Comparison of ENCODE assay signal across 22 mouse cellular contexts in the genomic region with DNA sequence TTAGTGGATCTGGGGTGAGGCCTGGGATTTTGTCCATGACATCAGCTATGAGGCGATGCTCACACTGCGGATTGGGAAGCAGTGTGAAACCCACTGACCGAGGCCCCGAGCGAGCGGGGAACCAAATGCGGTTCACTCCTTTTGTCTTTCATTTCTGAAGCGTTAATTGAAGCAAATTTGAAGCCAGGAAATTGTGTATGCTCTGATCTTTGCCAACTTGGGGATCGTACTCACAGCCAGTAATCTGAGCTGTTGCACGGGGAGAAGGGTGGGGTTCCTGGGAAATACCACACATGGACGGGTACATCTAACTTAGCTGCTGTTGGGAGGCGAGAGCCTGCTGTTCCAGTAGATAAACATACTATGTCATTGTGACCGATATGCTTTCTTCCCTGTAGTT. TPM values are rescaled to one million over a fixed set of nuclear protein-coding genes. Genes with fewer than 3 reads are reported as not detected.
A peak's percentile ranks its signal among the peaks of the same experiment; 100 is the strongest.
DNase-seq lines count a peak whose midpoint lies in the region; ATAC-seq and TF ChIP-seq lines count a peak whose summit lies in the region.
"Had no signal": no experiment of that assay in that cellular context is flagged by ENCODE, and none has a peak within 500 bp of the region (broad histone marks: within the 10 kb centered on the region; RNA-seq: fewer than 3 reads in every experiment).

No protein-coding gene starts in this region.

- H3K4me1 ChIP-seq in hindbrain, postnatal 0 days (ENCODE audit: insufficient read depth, low read length) = 0 out of 2 replicates have a peak, but pooled peaks cover 9% of the 10 kb centered on the region
- H3K4me1 ChIP-seq in hindbrain, embryonic 11.5 days (replicated peaks; ENCODE audit: control insufficient read depth, insufficient read depth, low read length) = no peaks in the 10 kb centered on the region
- peaks cover 5% of the 10 kb centered on the region; the same call in 1 of the 2 replicates for H3K4me1 ChIP-seq in midbrain, embryonic 14.5 days (ENCODE audit: control insufficient read depth, insufficient read depth, low read length)
- no peaks in the 10 kb centered on the region for H3K4me1 ChIP-seq in midbrain, embryonic 15.5 days
- H3K4me1 ChIP-seq in forebrain, postnatal 0 days (ENCODE audit: insufficient read depth) = peaks cover 8% of the 10 kb centered on the region; the same call in 1 of the 2 replicates

- H3K9ac ChIP-seq in hindbrain, postnatal 0 days (replicated peaks; ENCODE audit: low read length) = no peak overlapping the region
- H3K9ac ChIP-seq in hindbrain, embryonic 11.5 days (ENCODE audit: low read depth, low read length) = no peak overlapping the region
- no peak overlapping the region for H3K9ac ChIP-seq in midbrain, embryonic 14.5 days (replicated peaks; ENCODE audit: low read length)
- no peak overlapping the region for H3K9ac ChIP-seq in midbrain, embryonic 15.5 days
- H3K9ac ChIP-seq in forebrain, postnatal 0 days = no peak overlapping the region

- H3K27me3 ChIP-seq in hindbrain, postnatal 0 days (ENCODE audit: insufficient read depth, low read length) = no peaks in the 10 kb centered on the region
- no peaks in the 10 kb centered on the region for H3K27me3 ChIP-seq in hindbrain, embryonic 11.5 days (ENCODE audit: control insufficient read depth, insufficient read depth, low read length)
- no peaks in the 10 kb centered on the region for H3K27me3 ChIP-seq in midbrain, embryonic 14.5 days (ENCODE audit: control insufficient read depth, insufficient read depth, low read length)
- H3K27me3 ChIP-seq in midbrain, embryonic 15.5 days (replicated peaks) = no peaks in the 10 kb centered on the region
- no peaks in the 10 kb centered on the region for H3K27me3 ChIP-seq in forebrain, postnatal 0 days (ENCODE audit: insufficient read depth, low read length)
- H3K27me3 ChIP-seq: CH12.LX had no signal

- no peak overlapping the region for H3K4me2 ChIP-seq in hindbrain, postnatal 0 days (ENCODE audit: low read depth, low read length)
- no peak overlapping the region for H3K4me2 ChIP-seq in hindbrain, embryonic 11.5 days (replicated peaks; ENCODE audit: low read depth, low read length)
- H3K4me2 ChIP-seq in midbrain, embryonic 14.5 days (ENCODE audit: low read length) = no peak overlapping the region
- no peak overlapping the region for H3K4me2 ChIP-seq in midbrain, embryonic 15.5 days
- H3K4me2 ChIP-seq in forebrain, postnatal 0 days (ENCODE audit: low read depth) = no peak overlapping the region
- H3K4me2 ChIP-seq: heart, embryonic 11.5 days had no signal

- DNase-seq in cerebellum, postnatal 25 days = peak; percentile 20 to 29
- no peak for DNase-seq in cerebellum, adult 11 months
- peak; percentile 68 for DNase-seq in hindbrain, postnatal 0 days (ENCODE audit: low spot score)
- no peak for DNase-seq in hindbrain, embryonic 11.5 days (ENCODE audit: low spot score)
- DNase-seq in midbrain, embryonic 14.5 days = peak; percentile 3
- DNase-seq in forebrain, postnatal 0 days = peak; percentile 47
- DNase-seq: adrenal gland, adult 2 months; B cell, adult 2 months; gastrocnemius, postnatal 10 days; kidney, adult 2 months; lung, postnatal 4 days; right cerebral cortex, postnatal 14 days; spleen, adult 18-20 months had no signal

- no peaks in the 10 kb centered on the region for H3K9me3 ChIP-seq in hindbrain, postnatal 0 days (ENCODE audit: low read length)
- no peaks in the 10 kb centered on the region for H3K9me3 ChIP-seq in hindbrain, embryonic 11.5 days (ENCODE audit: control insufficient read depth, low read length)
- no peaks in the 10 kb centered on the region for H3K9me3 ChIP-seq in midbrain, embryonic 14.5 days (ENCODE audit: control insufficient read depth, low read length)
- H3K9me3 ChIP-seq in midbrain, embryonic 15.5 days = no peaks in the 10 kb centered on the region
- H3K9me3 ChIP-seq in forebrain, postnatal 0 days (ENCODE audit: low read length) = no peaks in the 10 kb centered on the region

- peak overlapping the region; percentile 71; the same call in 1 of the 2 replicates for H3K27ac ChIP-seq in hindbrain, postnatal 0 days
- no peak overlapping the region for H3K27ac ChIP-seq in hindbrain, embryonic 11.5 days (ENCODE audit: low read depth, low read length)
- H3K27ac ChIP-seq in midbrain, embryonic 14.5 days (replicated peaks; ENCODE audit: low read depth, low read length) = no peak overlapping the region
- H3K27ac ChIP-seq in midbrain, embryonic 15.5 days = no peak overlapping the region
- peak overlapping the region; percentile 50; the same call in 1 of the 2 replicates for H3K27ac ChIP-seq in forebrain, postnatal 0 days (ENCODE audit: low read depth, low read length)
- H3K27ac ChIP-seq: kidney, postnatal 0 days had no signal

- 54% methylated on average over 13 of the region's 13 CpGs for WGBS in hindbrain, postnatal 0 days
- 89% methylated on average over 13 of the region's 13 CpGs for WGBS in hindbrain, embryonic 11.5 days
- WGBS in midbrain, embryonic 14.5 days = 83% methylated on average over 13 of the region's 13 CpGs
- 80% methylated on average over 13 of the region's 13 CpGs for whole genome bisulfite sequencing in midbrain, embryonic 15.5 days
- 38% methylated on average over 13 of the region's 13 CpGs for WGBS in forebrain, postnatal 0 days

- ATAC-seq in hindbrain, postnatal 0 days = peak; percentile 48
- no peak for ATAC-seq in hindbrain, embryonic 11.5 days (ENCODE audit: low FRiP score)
- ATAC-seq in midbrain, embryonic 14.5 days (ENCODE audit: low FRiP score, low TSS enrichment) = no peak
- no peak for ATAC-seq in midbrain, embryonic 15.5 days (replicated peaks)
- peak; percentile 43 for ATAC-seq in forebrain, postnatal 0 days

- no peaks in the 10 kb centered on the region for H3K36me3 ChIP-seq in hindbrain, postnatal 0 days (ENCODE audit: insufficient read depth, low read length)
- no peaks in the 10 kb centered on the region for H3K36me3 ChIP-seq in hindbrain, embryonic 11.5 days (ENCODE audit: control insufficient read depth, insufficient read depth, low read length)
- H3K36me3 ChIP-seq in midbrain, embryonic 14.5 days (ENCODE audit: control insufficient read depth, insufficient read depth, low read length) = no peaks in the 10 kb centered on the region
- no peaks in the 10 kb centered on the region for H3K36me3 ChIP-seq in midbrain, embryonic 15.5 days (replicated peaks)
- H3K36me3 ChIP-seq in forebrain, postnatal 0 days (ENCODE audit: insufficient read depth) = no peaks in the 10 kb centered on the region
- H3K36me3 ChIP-seq: G1E had no signal

- no peak for TF ChIP-seq CTCF in hindbrain, postnatal 0 days (IDR thresholded peaks at IDR 0.05; ENCODE audit: low read depth)
- no peak for TF ChIP-seq CTCF in forebrain, postnatal 0 days (IDR thresholded peaks at IDR 0.05; ENCODE audit: low read depth)

- H3K4me3 ChIP-seq in hindbrain, postnatal 0 days (ENCODE audit: low read length) = no peak overlapping the region
- H3K4me3 ChIP-seq in hindbrain, embryonic 11.5 days (ENCODE audit: low read depth, low read length) = no peak overlapping the region
- H3K4me3 ChIP-seq in midbrain, embryonic 14.5 days (replicated peaks; ENCODE audit: low read depth, low read length) = no peak overlapping the region
- H3K4me3 ChIP-seq in midbrain, embryonic 15.5 days = no peak overlapping the region
- no peak overlapping the region for H3K4me3 ChIP-seq in forebrain, postnatal 0 days (ENCODE audit: low read depth, low read length)

RNA-seq across cellular contexts. Expression of a gene that starts 50.9 kb away (rescaled TPM):
- 474 and 567 TPM in 2 replicates for total RNA-seq in hindbrain, postnatal 0 days (2014; rRNA removed)
- 180 and 181 TPM in 2 replicates for polyA plus RNA-seq in hindbrain, postnatal 0 days (2015; fragmentation: Nextera tagmentation; extraction: Ambion mirVana)
- polyA plus RNA-seq in hindbrain, embryonic 11.5 days (2014; fragmentation: Nextera tagmentation; extraction: Ambion mirVana) = 67.0 and 76.6 TPM in 2 replicates
- 181 and 184 TPM in 2 replicates for polyA plus RNA-seq in midbrain, embryonic 14.5 days (2014; fragmentation: Nextera tagmentation; extraction: Ambion mirVana)
- polyA plus RNA-seq in midbrain, embryonic 15.5 days (2015; fragmentation: Nextera tagmentation; extraction: Ambion mirVana) = 199 and 201 TPM in 2 replicates
- 332 and 333 TPM in 2 replicates for total RNA-seq in forebrain, postnatal 0 days (2014; rRNA removed)
- polyA plus RNA-seq in forebrain, postnatal 0 days (2015; fragmentation: Nextera tagmentation; extraction: Ambion mirVana) = 164 and 227 TPM in 2 replicates
- total RNA-seq: CH12.LX; granulocyte monocyte progenitor cell, adult 5-6 weeks; liver, adult 2 months; megakaryocyte-erythroid progenitor cell, adult 5-6 weeks; neutrophil, adult 5-6 weeks had no signal
- polyA plus RNA-seq: G1E had no signal

RNA-seq across cellular contexts. Expression of a gene that starts 58.2 kb away (rescaled TPM):
- total RNA-seq in hindbrain, postnatal 0 days (2014; rRNA removed) = 12.9 and 27.0 TPM in 2 replicates
- 62.5 and 69.8 TPM in 2 replicates for polyA plus RNA-seq in hindbrain, postnatal 0 days (2015; fragmentation: Nextera tagmentation; extraction: Ambion mirVana)
- 37.4 and 37.5 TPM in 2 replicates for polyA plus RNA-seq in hindbrain, embryonic 11.5 days (2014; fragmentation: Nextera tagmentation; extraction: Ambion mirVana)
- 31.9 and 37.5 TPM in 2 replicates for polyA plus RNA-seq in midbrain, embryonic 14.5 days (2014; fragmentation: Nextera tagmentation; extraction: Ambion mirVana)
- polyA plus RNA-seq in midbrain, embryonic 15.5 days (2015; fragmentation: Nextera tagmentation; extraction: Ambion mirVana) = 32.8 and 33.4 TPM in 2 replicates
- 12.4 and 13.7 TPM in 2 replicates for total RNA-seq in forebrain, postnatal 0 days (2014; rRNA removed)
- 38.4 and 41.6 TPM in 2 replicates for polyA plus RNA-seq in forebrain, postnatal 0 days (2015; fragmentation: Nextera tagmentation; extraction: Ambion mirVana)

RNA-seq across cellular contexts. Expression of a gene that starts 58.6 kb away (rescaled TPM):
- total RNA-seq in hindbrain, postnatal 0 days (2014; rRNA removed) = 6.0 and 6.4 TPM in 2 replicates
- 20.5 and 22.5 TPM in 2 replicates for polyA plus RNA-seq in hindbrain, postnatal 0 days (2015; fragmentation: Nextera tagmentation; extraction: Ambion mirVana)
- polyA plus RNA-seq in hindbrain, embryonic 11.5 days (2014; fragmentation: Nextera tagmentation; extraction: Ambion mirVana) = 52.2 and 54.4 TPM in 2 replicates
- polyA plus RNA-seq in midbrain, embryonic 14.5 days (2014; fragmentation: Nextera tagmentation; extraction: Ambion mirVana) = 19.6 and 25.2 TPM in 2 replicates
- 23.2 and 23.7 TPM in 2 replicates for polyA plus RNA-seq in midbrain, embryonic 15.5 days (2015; fragmentation: Nextera tagmentation; extraction: Ambion mirVana)
- 17.3 and 18.9 TPM in 2 replicates for total RNA-seq in forebrain, postnatal 0 days (2014; rRNA removed)
- polyA plus RNA-seq in forebrain, postnatal 0 days (2015; fragmentation: Nextera tagmentation; extraction: Ambion mirVana) = 20.0 and 21.5 TPM in 2 replicates

Comparison
In these comparisons a context has a peak if more than half of its experiments do, and no peak if none do; other contexts are left out.
1. DNase-seq: peak in cerebellum, postnatal 25 days (2 of 2), hindbrain, postnatal 0 days (single experiment), midbrain, embryonic 14.5 days (single experiment) and forebrain, postnatal 0 days (single experiment); none in cerebellum, adult 11 months (single experiment) and hindbrain, embryonic 11.5 days (single experiment).
2. ATAC-seq: peak in hindbrain, postnatal 0 days (single experiment) and forebrain, postnatal 0 days (single experiment); none in hindbrain, embryonic 11.5 days (single experiment), midbrain, embryonic 14.5 days (single experiment) and midbrain, embryonic 15.5 days (single experiment).
3. H3K27ac ChIP-seq: peak in hindbrain, postnatal 0 days (single experiment) and forebrain, postnatal 0 days (single experiment); none in hindbrain, embryonic 11.5 days (single experiment), midbrain, embryonic 14.5 days (single experiment) and midbrain, embryonic 15.5 days (single experiment).